Mouse (Mus musculus) MEL (cell line): ENCODE data around the gene 1700069L16Rik. TPM values are rescaled to one million over a fixed set of nuclear protein-coding genes. Genes with fewer than 3 reads are reported as not detected.

ENCODE experiments used
- DNase-seq: peaks from one replicate; pipeline ENCODE4 v3.0.0; 2011; ENCODE audit warnings: low read depth, low spot score
- H3K27ac ChIP-seq: 2 replicates; pipeline ENCODE4 v1.5.1; 2012; ENCODE audit warnings: low read depth, mild to moderate bottlenecking, control low read depth, low read length, moderate library complexity; ENCODE audit not compliant: control insufficient read depth
- H3K27me3 ChIP-seq, 2 experiments: fragments of 150-350 bp in 1 of 2; sonication (generic) in 1 of 2; 2 replicates each; pipeline ENCODE4 v1.6.1; 2012; ENCODE audit warnings: low read length in 2 of 2, mild to moderate bottlenecking in 2 of 2, improper control_type of control experiment in 1 of 2, moderate library complexity in 1 of 2; ENCODE audit not compliant: insufficient read depth in 2 of 2, control insufficient read depth in 1 of 2
- H3K36me3 ChIP-seq, 2 experiments: 2 replicates each; pipeline ENCODE4 v1.6.1; 2012 to 2014; ENCODE audit warnings: low read length in 2 of 2, improper control_type of control experiment in 1 of 2, inconsistent platforms in 1 of 2, mild to moderate bottlenecking in 1 of 2; ENCODE audit not compliant: insufficient read depth in 2 of 2, control insufficient read depth in 1 of 2
- H3K4me1 ChIP-seq, 2 experiments: fragments of 150-350 bp in 1 of 2; sonication (generic) in 1 of 2; 2 replicates each; pipeline ENCODE4 v1.6.1; 2012; ENCODE audit warnings: low read length in 2 of 2, improper control_type of control experiment in 1 of 2, mild to moderate bottlenecking in 1 of 2; ENCODE audit not compliant: insufficient read depth in 2 of 2, control insufficient read depth in 1 of 2
- H3K4me3 ChIP-seq, 2 experiments: fragments of 150-350 bp in 1 of 2; sonication (generic) in 1 of 2; 2 replicates each; pipeline ENCODE4 v1.5.1; 2012; ENCODE audit warnings: low read depth in 2 of 2, low read length in 2 of 2, mild to moderate bottlenecking in 2 of 2, moderate library complexity in 2 of 2, control low read depth in 1 of 2, improper control_type of control experiment in 1 of 2; ENCODE audit not compliant: control insufficient read depth in 1 of 2, insufficient read depth in 1 of 2
- H3K79me2 ChIP-seq: 2 replicates; pipeline ENCODE4 v1.6.1; 2012; ENCODE audit warnings: mild to moderate bottlenecking, low read length, moderate library complexity; ENCODE audit not compliant: control insufficient read depth, poor library complexity, insufficient read depth
- H3K9ac ChIP-seq: 2 replicates; pipeline ENCODE4 v1.6.1; 2012; ENCODE audit warnings: low read depth, mild to moderate bottlenecking, control low read depth, low read length, moderate library complexity; ENCODE audit not compliant: control insufficient read depth, poor library complexity, severe bottlenecking
- H3K9me3 ChIP-seq: fragments of 150-350 bp; sonication (generic); replicated peaks from 2 replicates; pipeline ENCODE4 v1.6.1; 2012; ENCODE audit warnings: mild to moderate bottlenecking, low read length, improper control_type of control experiment, moderate library complexity; ENCODE audit not compliant: insufficient read depth
- CHD2 ChIP-seq: IDR thresholded peaks from 2 replicates; pipeline ENCODE4 v1.6.1; 2011; ENCODE audit warnings: low read length, improper control_type of control experiment
- CTCF ChIP-seq, 3 experiments: IDR thresholded peaks in 2 of 3; conservative IDR thresholded peaks in 1 of 3; 2 replicates each; pipeline ENCODE4 v1.5.1; 2011 to 2012; ENCODE audit warnings: low read length in 3 of 3, low read depth in 2 of 3, mild to moderate bottlenecking in 2 of 3, improper control_type of control experiment in 1 of 3, inconsistent platforms in 1 of 3, mixed read lengths in 1 of 3, moderate library complexity in 1 of 3; ENCODE audit not compliant: control insufficient read depth in 1 of 3, insufficient read depth in 1 of 3, poor library complexity in 1 of 3, severe bottlenecking in 1 of 3
- ELF1 ChIP-seq: IDR thresholded peaks from 2 replicates; pipeline ENCODE4 v1.6.1; 2014; ENCODE audit warnings: low read depth, mild to moderate bottlenecking, inconsistent platforms, low read length, improper control_type of control experiment, moderate library complexity
- GABPA ChIP-seq: IDR thresholded peaks from 2 replicates; pipeline ENCODE4 v1.6.1; 2012; ENCODE audit warnings: low read depth, mild to moderate bottlenecking, inconsistent platforms, low read length, improper control_type of control experiment, moderate library complexity
- GATA1 ChIP-seq: IDR thresholded peaks from 2 replicates; pipeline ENCODE4 v1.6.1; 2011; ENCODE audit warnings: low read depth, low read length, improper control_type of control experiment
- HCFC1 ChIP-seq: IDR thresholded peaks from 2 replicates; pipeline ENCODE4 v1.6.1; 2012; ENCODE audit warnings: low read depth, mild to moderate bottlenecking, inconsistent platforms, low read length, improper control_type of control experiment, moderate library complexity
- JUND ChIP-seq: IDR thresholded peaks from 2 replicates; pipeline ENCODE4 v1.6.1; 2011; ENCODE audit warnings: low read depth, mild to moderate bottlenecking, improper control_type of control experiment, low read length
- KAT2A ChIP-seq: conservative IDR thresholded peaks from 2 replicates; pipeline ENCODE4 v1.6.1; 2012; ENCODE audit warnings: low read depth, low read length, improper control_type of control experiment, inconsistent platforms
- MAX ChIP-seq: IDR thresholded peaks from 2 replicates; pipeline ENCODE4 v1.6.1; 2011; ENCODE audit warnings: low read length, improper control_type of control experiment
- MYB ChIP-seq: IDR thresholded peaks from 2 replicates; pipeline ENCODE4 v1.6.1; 2011; ENCODE audit warnings: mild to moderate bottlenecking, low read depth, low read length, improper control_type of control experiment
- POLR2A ChIP-seq, 2 experiments: IDR thresholded peaks; 2 replicates each; pipeline ENCODE4 v1.6.1; 2011 to 2012; ENCODE audit warnings: low read length in 2 of 2, mild to moderate bottlenecking in 2 of 2, control low read depth in 1 of 2, improper control_type of control experiment in 1 of 2, low read depth in 1 of 2, moderate library complexity in 1 of 2; ENCODE audit not compliant: control insufficient read depth in 1 of 2, insufficient read depth in 1 of 2, poor library complexity in 1 of 2
- POLR2AphosphoS2 ChIP-seq: IDR thresholded peaks from 2 replicates; pipeline ENCODE4 v1.6.1; 2011; ENCODE audit warnings: low read length, improper control_type of control experiment
- POLR2AphosphoS5 ChIP-seq: IDR thresholded peaks from 2 replicates; pipeline ENCODE4 v1.6.1; 2012; ENCODE audit warnings: low read depth, borderline replicate concordance, mild to moderate bottlenecking, inconsistent platforms, low read length, moderate library complexity, mixed read lengths
- RAD21 ChIP-seq: IDR thresholded peaks from 2 replicates; pipeline ENCODE4 v1.6.1; 2011; ENCODE audit warnings: mild to moderate bottlenecking, low read depth, low read length, improper control_type of control experiment
- RCOR1 ChIP-seq: IDR thresholded peaks from 2 replicates; pipeline ENCODE4 v1.6.1; 2012; ENCODE audit warnings: low read depth, mild to moderate bottlenecking, inconsistent platforms, low read length, improper control_type of control experiment
- SIN3A ChIP-seq: IDR thresholded peaks from 2 replicates; pipeline ENCODE4 v1.6.1; 2012; ENCODE audit warnings: low read length, improper control_type of control experiment, inconsistent platforms
- SMC3 ChIP-seq: IDR thresholded peaks from 2 replicates; pipeline ENCODE4 v1.6.1; 2011; ENCODE audit warnings: low read depth, low read length, improper control_type of control experiment
- TAL1 ChIP-seq: IDR thresholded peaks from 2 replicates; pipeline ENCODE4 v1.6.1; 2012; ENCODE audit warnings: mild to moderate bottlenecking, inconsistent platforms, low read length, moderate library complexity, mixed read lengths
- USF1 ChIP-seq: IDR thresholded peaks from 2 replicates; pipeline ENCODE4 v1.6.1; 2014; ENCODE audit warnings: low read depth, mild to moderate bottlenecking, inconsistent platforms, low read length, improper control_type of control experiment, moderate library complexity
- ZC3H11A ChIP-seq: IDR thresholded peaks from 2 replicates; pipeline ENCODE4 v1.6.1; 2012; ENCODE audit warnings: low read depth, mild to moderate bottlenecking, inconsistent platforms, low read length, improper control_type of control experiment
- ZMIZ1 ChIP-seq: IDR thresholded peaks from 2 replicates; pipeline ENCODE4 v1.6.1; 2012; ENCODE audit warnings: low read depth, mild to moderate bottlenecking, inconsistent platforms, low read length, improper control_type of control experiment, moderate library complexity
- ZNF384 ChIP-seq: IDR thresholded peaks from 2 replicates; pipeline ENCODE4 v1.6.1; 2012; ENCODE audit warnings: low read depth, mild to moderate bottlenecking, inconsistent platforms, low read length, improper control_type of control experiment
- polyA plus RNA-seq, 2 experiments: library from polyadenylated mRNA; stranded (reverse) in 1 of 2; unstranded in 1 of 2; fragments of >175 nt in 1 of 2; fragments of >200 nt in 1 of 2; gene quantifications; 2 replicates each; pipeline versions ENCODE4 v1.2.1 to v1.2.4; 2012; ENCODE audit warnings: low replicate concordance in 2 of 2, low read depth in 1 of 2; ENCODE audit not compliant: insufficient read length in 2 of 2, insufficient read depth in 1 of 2, missing spikeins in 1 of 2
- total RNA-seq: library from RNA; depleted of rRNA; stranded (reverse); fragments of 300-350 nt; gene quantifications from 2 replicates; pipeline ENCODE4 v1.2.3, GENCODE M21; 2012

1700069L16Rik gene
- total and polyA plus RNA-seq, 3 experiments: not detected

GRCm38 (mm10) chr5:113734376-113734775, 9.8 kb upstream of the 1700069L16Rik start:
- TF ChIP-seq CHD2: no peak
- no peak for TF ChIP-seq MYB
- TF ChIP-seq KAT2A: no peak
- TF ChIP-seq MAX: no peak
- TF ChIP-seq POLR2AphosphoS2: no peak
- TF ChIP-seq GABPA: no peak
- no peak for TF ChIP-seq RCOR1
- no peak for TF ChIP-seq TAL1
- Histone ChIP-seq H3K27me3 (no peaks in the 10 kb centered on the region), H3K4me3 (peak overlapping the region in 1 of 2 experiments; percentile 58; a peak in 1 of 4 replicates), H3K9me3 (no peaks in the 10 kb centered on the region), H3K9ac (peak overlapping the region; percentile 73), H3K36me3 (no peaks in the 10 kb centered on the region; a peak in 1 of 4 replicates), H3K4me1 (peaks cover 0 to 14% of the 10 kb centered on the region in 2 experiments; a peak in 1 of 4 replicates), H3K27ac (peak overlapping the region; percentile 76; the same call in 1 of the 2 replicates), H3K79me2 (no peaks in the 10 kb centered on the region; the same call in 1 of the 2 replicates)
- no peak for DNase-seq

- no peaks in the 10 kb centered on the region; a peak in 1 of 4 replicates for H3K36me3 ChIP-seq
- no peaks in the 10 kb centered on the region for H3K27me3 ChIP-seq
- H3K9me3 ChIP-seq: no peaks in the 10 kb centered on the region
- H3K4me3 ChIP-seq: no peak overlapping the region
- TF ChIP-seq GATA1 (no peak), RAD21 (peak; percentile 75), SMC3 (peak; percentile 68), CTCF (IDR thresholded peaks at IDR 0.05 in 2 of 3, conservative IDR thresholded peaks at IDR 0.05 in 1 of 3; ENCODE audit: control insufficient read depth in 1 of 3, insufficient read depth in 1 of 3, low read depth in 2 of 3, low read length in 3 of 3, poor library complexity in 1 of 3, severe bottlenecking in 1 of 3) (peak; percentile 62 to 77 (median 71)), ZC3H11A (peak; percentile 56)
- peaks cover 0 to 14% of the 10 kb centered on the region in 2 experiments; a peak in 1 of 4 replicates for H3K4me1 ChIP-seq
- DNase-seq: peak; percentile 38
- no peaks in the 10 kb centered on the region; the same call in 1 of the 2 replicates for H3K79me2 ChIP-seq
- no peak overlapping the region for H3K27ac ChIP-seq
- H3K9ac ChIP-seq: no peak overlapping the region
Measured at GRCm38 (mm10) chr5:113732182-113732581, 7.6 kb upstream of the 1700069L16Rik start.

GRCm38 (mm10) chr5:113731174-113731573, 6.6 kb upstream of the 1700069L16Rik start:
- H3K36me3 ChIP-seq: no peaks in the 10 kb centered on the region; a peak in 1 of 4 replicates
- no peak overlapping the region for H3K27ac ChIP-seq
- no peak for DNase-seq
- no peaks in the 10 kb centered on the region; the same call in 1 of the 2 replicates for H3K79me2 ChIP-seq
- H3K9ac ChIP-seq: no peak overlapping the region
- H3K9me3 ChIP-seq: no peaks in the 10 kb centered on the region
- H3K4me3 ChIP-seq: no peak overlapping the region
- no peak for TF ChIP-seq ZNF384
- no peak for TF ChIP-seq ZC3H11A
- TF ChIP-seq USF1: no peak
- TF ChIP-seq POLR2A (IDR thresholded peaks at IDR 0.05; ENCODE audit: control insufficient read depth in 1 of 2, insufficient read depth in 1 of 2, low read depth in 1 of 2, low read length in 2 of 2, poor library complexity in 1 of 2): no peak
- no peak for TF ChIP-seq POLR2AphosphoS5
- no peak for TF ChIP-seq SIN3A
- no peak for TF ChIP-seq ZMIZ1
- no peak for TF ChIP-seq RCOR1
- TF ChIP-seq JUND: no peak
- no peak for TF ChIP-seq HCFC1
- TF ChIP-seq ELF1: no peak
- no peak for TF ChIP-seq GATA1
- no peak for TF ChIP-seq TAL1
- TF ChIP-seq, all 39 proteins: peak for 0
- Histone ChIP-seq H3K27me3 (no peaks in the 10 kb centered on the region), H3K4me1 (peaks cover 0 to 7% of the 10 kb centered on the region in 2 experiments; a peak in 1 of 4 replicates)
